Mouse (Mus musculus) liver, adult 2 months (tissue): ENCODE data around the gene Efcab5. TPM values are rescaled to one million over a fixed set of nuclear protein-coding genes. Genes with fewer than 3 reads are reported as not detected.
A peak's percentile ranks its signal among the peaks of the same experiment; 100 is the strongest.

ENCODE experiments used
- DNase-seq: peaks from one replicate; pipeline ENCODE4 v3.0.0-alpha.2; 2011; ENCODE audit warnings: low read depth, low spot score; ENCODE audit errors: extremely low read depth
- H3K27ac ChIP-seq: fragments of 200-500 bp; replicated peaks from 2 replicates; pipeline ENCODE4 v1.5.1; 2012; ENCODE audit warnings: low read depth, mild to moderate bottlenecking, control low read depth, inconsistent platforms, low read length; ENCODE audit not compliant: insufficient read depth
- H3K27me3 ChIP-seq: fragments of 200-500 bp; 2 replicates; pipeline ENCODE4 v1.6.1; 2012; ENCODE audit warnings: mild to moderate bottlenecking, moderate library complexity, low read length, inconsistent platforms; ENCODE audit not compliant: control insufficient read depth, insufficient read depth
- H3K36me3 ChIP-seq: fragments of 200-500 bp; 2 replicates; pipeline ENCODE4 v1.6.1; 2012; ENCODE audit warnings: low read length, inconsistent platforms; ENCODE audit not compliant: control insufficient read depth, insufficient read depth
- H3K4me1 ChIP-seq: fragments of 200-500 bp; 2 replicates; pipeline ENCODE4 v1.6.1; 2011; ENCODE audit warnings: low read length; ENCODE audit not compliant: control insufficient read depth, insufficient read depth
- H3K4me3 ChIP-seq: fragments of 200-500 bp; 2 replicates; pipeline ENCODE4 v1.5.1; 2011; ENCODE audit warnings: low read depth, mild to moderate bottlenecking, control low read depth, low read length, moderate library complexity; ENCODE audit not compliant: insufficient read depth
- H3K79me2 ChIP-seq: fragments of 200-500 bp; 2 replicates; pipeline ENCODE4 v1.6.1; 2012; ENCODE audit warnings: inconsistent platforms, mild to moderate bottlenecking, low read length, moderate library complexity; ENCODE audit not compliant: control insufficient read depth, insufficient read depth
- H3K9ac ChIP-seq: fragments of 200-500 bp; 2 replicates; pipeline ENCODE4 v1.6.1; 2012; ENCODE audit warnings: low read depth, mild to moderate bottlenecking, control low read depth, inconsistent platforms, low read length
- CTCF ChIP-seq: fragments of 200-500 bp; IDR thresholded peaks from 2 replicates; pipeline ENCODE4 v1.5.1; 2011; ENCODE audit warnings: low read depth, low read length, control low read depth
- POLR2A ChIP-seq: fragments of 200-500 bp; IDR thresholded peaks from 2 replicates; pipeline ENCODE4 v1.6.1; 2011; ENCODE audit warnings: low read length, control low read depth; ENCODE audit not compliant: insufficient read depth; ENCODE audit errors: extremely low read depth
- WGBS: fragments of 180-500 bp; shearing (Covaris S2); methylation state at CpG from one replicate; pipeline ENCODE4 v1.1.7; 2018; 5-methylcytosine and 5-hydroxymethylcytosine counted together
- polyA plus RNA-seq: library from polyadenylated mRNA; depleted of rRNA; stranded (reverse); fragments of >200 nt; gene quantifications from 2 replicates; pipeline ENCODE4 v1.2.3, GENCODE M21; 2012
- total RNA-seq: library from RNA; depleted of rRNA; stranded (reverse); fragments of >200 nt; gene quantifications from 2 replicates; pipeline ENCODE4 v1.2.3, GENCODE M21; 2014

The Efcab5 gene
- total and polyA plus RNA-seq, 2 experiments = 0.09 TPM; not detected in 1

GRCm38 (mm10) chr11:77100137-77100937 lies 88.4 kb downstream of the Efcab5 start:
- WGBS = 12% methylated on average over 10 of the region's 10 CpGs
- Histone ChIP-seq H3K27me3 (no peaks in the 10 kb centered on the region), H3K27ac (no peak overlapping the region), H3K36me3 (no peaks in the 10 kb centered on the region), H3K79me2 (no peaks in the 10 kb centered on the region), H3K4me3 (no peak overlapping the region), H3K4me1 (0 out of 2 replicates have a peak, but pooled peaks cover 3% of the 10 kb centered on the region), H3K9ac (no peak overlapping the region)
- DNase-seq = peak; percentile 61
- TF ChIP-seq POLR2A (no peak), CTCF (peak; percentile 73)

- peak; percentile 85 for DNase-seq
- Histone ChIP-seq H3K4me1 (0 out of 2 replicates have a peak, but pooled peaks cover 3% of the 10 kb centered on the region), H3K9ac (no peak overlapping the region), H3K79me2 (no peaks in the 10 kb centered on the region), H3K36me3 (no peaks in the 10 kb centered on the region), H3K27ac (no peak overlapping the region), H3K4me3 (no peak overlapping the region), H3K27me3 (no peaks in the 10 kb centered on the region)
- WGBS = 38% methylated on average over 19 of the region's 19 CpGs
- TF ChIP-seq CTCF (no peak), POLR2A (no peak)
These were observed 90.3 kb downstream of the Efcab5 start for GRCm38 (mm10) chr11:77098332-77098972.

- no peak for DNase-seq
- WGBS = 81% methylated on average over 7 of the region's 7 CpGs
- no peak overlapping the region for H3K9ac ChIP-seq
- TF ChIP-seq POLR2A (no peak), CTCF (no peak)
- no peaks in the 10 kb centered on the region for H3K79me2 ChIP-seq
- no peaks in the 10 kb centered on the region for H3K36me3 ChIP-seq
- H3K27ac ChIP-seq = no peak overlapping the region
- no peak overlapping the region for H3K4me3 ChIP-seq
- H3K27me3 ChIP-seq = no peaks in the 10 kb centered on the region
- H3K4me1 ChIP-seq = 0 out of 2 replicates have a peak, but pooled peaks cover 3% of the 10 kb centered on the region
These were observed 91.8 kb downstream of the Efcab5 start for GRCm38 (mm10) chr11:77096991-77097390.

GRCm38 (mm10) chr11:77096581-77096980 lies 92.2 kb downstream of the Efcab5 start:
- TF ChIP-seq CTCF (no peak), POLR2A (no peak)
- H3K4me3 ChIP-seq = no peak overlapping the region
- H3K27ac ChIP-seq = no peak overlapping the region
- H3K4me1 ChIP-seq = 0 out of 2 replicates have a peak, but pooled peaks cover 3% of the 10 kb centered on the region
- no peak for DNase-seq
- H3K27me3 ChIP-seq = no peaks in the 10 kb centered on the region
- no peaks in the 10 kb centered on the region for H3K36me3 ChIP-seq
- WGBS = 90% methylated on average over 3 of the region's 3 CpGs
- H3K9ac ChIP-seq = no peak overlapping the region
- no peaks in the 10 kb centered on the region for H3K79me2 ChIP-seq

GRCm38 (mm10) chr11:77095206-77095605 lies 93.6 kb downstream of the Efcab5 start:
- no peak overlapping the region for H3K27ac ChIP-seq
- WGBS = 66% methylated on average over 10 of the region's 10 CpGs
- no peaks in the 10 kb centered on the region for H3K79me2 ChIP-seq
- no peak for TF ChIP-seq CTCF
- TF ChIP-seq POLR2A = no peak
- H3K9ac ChIP-seq = no peak overlapping the region
- H3K4me3 ChIP-seq = no peak overlapping the region
- H3K4me1 ChIP-seq = 0 out of 2 replicates have a peak, but pooled peaks cover 3% of the 10 kb centered on the region
- H3K27me3 ChIP-seq = no peaks in the 10 kb centered on the region
- no peaks in the 10 kb centered on the region for H3K36me3 ChIP-seq
- no peak for DNase-seq

- Histone ChIP-seq H3K4me3 (no peak overlapping the region), H3K4me1 (0 out of 2 replicates have a peak, but pooled peaks cover 3% of the 10 kb centered on the region), H3K36me3 (no peaks in the 10 kb centered on the region), H3K9ac (no peak overlapping the region), H3K79me2 (no peaks in the 10 kb centered on the region), H3K27ac (no peak overlapping the region), H3K27me3 (no peaks in the 10 kb centered on the region)
- 81% methylated on average over 8 of the region's 8 CpGs for WGBS
- TF ChIP-seq CTCF = no peak
- no peak for TF ChIP-seq POLR2A
- DNase-seq = no peak
These were observed 94.6 kb downstream of the Efcab5 start for GRCm38 (mm10) chr11:77094136-77094535.
